In the genomic region with DNA sequence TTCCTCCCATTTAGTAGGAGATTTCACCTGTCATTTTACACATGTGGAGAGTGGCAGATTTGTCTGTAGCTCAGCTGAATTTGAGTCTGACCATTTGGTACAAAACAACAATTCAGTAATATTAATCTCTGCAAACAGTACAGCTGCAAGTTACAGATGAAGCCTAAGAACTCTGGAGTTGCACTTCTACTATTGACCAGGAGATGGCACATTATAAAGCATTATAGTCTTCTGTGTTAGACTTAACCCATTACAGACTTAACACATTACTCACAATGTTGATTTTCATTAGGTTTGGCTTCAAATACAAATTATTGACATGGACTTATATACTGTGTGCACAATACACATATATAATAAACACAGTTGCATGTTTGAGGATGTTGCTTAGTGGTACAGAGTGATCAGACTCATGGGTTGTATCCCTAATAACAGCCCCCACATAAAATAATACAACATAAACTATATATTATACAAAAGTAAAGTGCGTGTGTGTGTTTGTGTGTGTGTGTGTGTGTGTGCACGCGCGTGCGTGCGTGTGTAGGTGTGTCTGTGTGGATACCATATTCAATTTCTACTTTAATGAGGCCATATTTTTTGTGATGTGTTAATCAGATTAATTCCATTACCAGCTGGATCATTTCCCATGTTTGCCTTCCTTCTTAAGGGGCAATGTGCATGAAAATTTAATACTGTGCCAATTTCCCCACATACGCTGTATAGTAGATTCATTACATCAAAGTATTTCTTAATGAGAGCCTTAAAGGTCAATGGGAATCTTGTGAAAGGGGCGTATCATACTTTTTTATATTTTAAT, we compare ENCODE assay signal across 9 mouse cellular contexts. TPM values are rescaled to one million over a fixed set of nuclear protein-coding genes. Genes with fewer than 3 reads are reported as not detected.
A peak's percentile ranks its signal among the peaks of the same experiment; 100 is the strongest.
DNase-seq lines count a peak whose midpoint lies in the region; ATAC-seq and TF ChIP-seq lines count a peak whose summit lies in the region.
"Had no signal": no experiment of that assay in that cellular context is flagged by ENCODE, and none has a peak within 500 bp of the region (broad histone marks: within the 10 kb centered on the region; RNA-seq: fewer than 3 reads in every experiment).

No protein-coding gene starts in this region.

- 83% methylated on average over 8 of the region's 8 CpGs for WGBS in kidney, adult 2 months
- 92% methylated on average over 8 of the region's 8 CpGs for WGBS in kidney, embryonic 14.5 days
- 82% methylated on average over 8 of the region's 8 CpGs for WGBS in midbrain, embryonic 13.5 days
- WGBS in kidney, embryonic 16.5 days, result 89% methylated on average over 8 of the region's 8 CpGs

- TF ChIP-seq POLR2A in kidney, adult 2 months (IDR thresholded peaks at IDR 0.05; ENCODE audit: low read depth, low read length), result no peak

- DNase-seq in kidney, adult 2 months, result peak; percentile 14
- DNase-seq in ES-E14 (ENCODE audit: low read depth, low spot score), result no peak
- DNase-seq in embryo, embryonic 11 days, result peak; percentile 49
- DNase-seq in heart, adult 18-20 months, result no peak
- DNase-seq in gastrocnemius, postnatal 10 days, result no peak

- no peaks in the 10 kb centered on the region for H3K9me3 ChIP-seq in kidney, embryonic 14.5 days (ENCODE audit: control insufficient read depth, low read length)
- no peaks in the 10 kb centered on the region for H3K9me3 ChIP-seq in ES-E14 (ENCODE audit: control insufficient read depth, insufficient read depth, low read depth, low read length)
- no peaks in the 10 kb centered on the region for H3K9me3 ChIP-seq in midbrain, embryonic 13.5 days
- no peaks in the 10 kb centered on the region for H3K9me3 ChIP-seq in kidney, embryonic 16.5 days (ENCODE audit: low read length)
- H3K9me3 ChIP-seq: heart, embryonic 10.5 days had no signal

- no peak for TF ChIP-seq CTCF in kidney, adult 2 months (conservative IDR thresholded peaks at IDR 0.05; ENCODE audit: insufficient read depth, insufficient read length, low read depth, low read length)

- H3K4me2 ChIP-seq in kidney, embryonic 14.5 days (replicated peaks; ENCODE audit: low read depth, low read length), result no peak overlapping the region
- H3K4me2 ChIP-seq in midbrain, embryonic 13.5 days (replicated peaks), result no peak overlapping the region
- H3K4me2 ChIP-seq in kidney, embryonic 16.5 days (replicated peaks; ENCODE audit: low read depth, low read length), result no peak overlapping the region

- H3K27ac ChIP-seq in kidney, adult 2 months (ENCODE audit: insufficient read depth, low read depth, low read length), result no peak overlapping the region
- H3K27ac ChIP-seq in kidney, embryonic 14.5 days (ENCODE audit: low read depth, low read length), result no peak overlapping the region
- no peak overlapping the region for H3K27ac ChIP-seq in ES-E14 (ENCODE audit: insufficient read depth, low read depth, low read length, poor library complexity, severe bottlenecking)
- no peak overlapping the region for H3K27ac ChIP-seq in midbrain, embryonic 13.5 days
- H3K27ac ChIP-seq in kidney, embryonic 16.5 days (ENCODE audit: low read length), result no peak overlapping the region
- H3K27ac ChIP-seq: heart, embryonic 10.5 days had no signal

- no peak overlapping the region for H3K4me3 ChIP-seq in kidney, adult 2 months (ENCODE audit: insufficient read depth, low read depth, low read length)
- H3K4me3 ChIP-seq in kidney, embryonic 14.5 days (ENCODE audit: low read length), result no peak overlapping the region
- no peak overlapping the region for H3K4me3 ChIP-seq in ES-E14 (ENCODE audit: insufficient read depth in 1 of 2, low read depth in 1 of 2, low read length in 2 of 2, poor library complexity in 1 of 2, severe bottlenecking in 1 of 2)
- no peak overlapping the region for H3K4me3 ChIP-seq in midbrain, embryonic 13.5 days (replicated peaks)
- H3K4me3 ChIP-seq in kidney, embryonic 16.5 days (ENCODE audit: low read length), result no peak overlapping the region
- H3K4me3 ChIP-seq: heart, embryonic 10.5 days had no signal

- no peaks in the 10 kb centered on the region for H3K27me3 ChIP-seq in kidney, adult 2 months (replicated peaks; ENCODE audit: control insufficient read depth, insufficient read depth, low read length)
- H3K27me3 ChIP-seq in kidney, embryonic 14.5 days (ENCODE audit: control insufficient read depth, insufficient read depth, low read length), result no peaks in the 10 kb centered on the region
- no peaks in the 10 kb centered on the region for H3K27me3 ChIP-seq in midbrain, embryonic 13.5 days
- H3K27me3 ChIP-seq in kidney, embryonic 16.5 days (ENCODE audit: insufficient read depth, low read length), result no peaks in the 10 kb centered on the region

- no peaks in the 10 kb centered on the region for H3K4me1 ChIP-seq in kidney, adult 2 months (ENCODE audit: control insufficient read depth, insufficient read depth, low read length)
- H3K4me1 ChIP-seq in kidney, embryonic 14.5 days (ENCODE audit: control insufficient read depth, insufficient read depth, low read length), result no peaks in the 10 kb centered on the region
- no peaks in the 10 kb centered on the region for H3K4me1 ChIP-seq in ES-E14 (ENCODE audit: control insufficient read depth in 2 of 2, insufficient read depth in 2 of 2, low read length in 2 of 2, poor library complexity in 1 of 2)
- 0 out of 2 replicates have a peak, but pooled peaks cover 10% of the 10 kb centered on the region for H3K4me1 ChIP-seq in midbrain, embryonic 13.5 days (replicated peaks)
- H3K4me1 ChIP-seq in kidney, embryonic 16.5 days (ENCODE audit: insufficient read depth, low read length), result no peaks in the 10 kb centered on the region
- H3K4me1 ChIP-seq: heart, embryonic 10.5 days had no signal

- ATAC-seq in kidney, embryonic 14.5 days (ENCODE audit: low FRiP score, low TSS enrichment), result no peak
- ATAC-seq in midbrain, embryonic 13.5 days, result peak; percentile 48; the same call in 1 of the 2 replicates
- no peak for ATAC-seq in kidney, embryonic 16.5 days (ENCODE audit: low FRiP score, low TSS enrichment)

- no peak overlapping the region for H3K9ac ChIP-seq in kidney, embryonic 14.5 days (ENCODE audit: low read depth, low read length)
- H3K9ac ChIP-seq in ES-E14 (ENCODE audit: insufficient read depth, low read depth, low read length, poor library complexity, severe bottlenecking), result no peak overlapping the region
- H3K9ac ChIP-seq in midbrain, embryonic 13.5 days (replicated peaks), result no peak overlapping the region
- no peak overlapping the region for H3K9ac ChIP-seq in kidney, embryonic 16.5 days (replicated peaks; ENCODE audit: low read length)

- H3K36me3 ChIP-seq in kidney, adult 2 months (ENCODE audit: control insufficient read depth, insufficient read depth, low read length), result no peaks in the 10 kb centered on the region
- H3K36me3 ChIP-seq in kidney, embryonic 14.5 days (ENCODE audit: control insufficient read depth, insufficient read depth, low read length), result no peaks in the 10 kb centered on the region
- H3K36me3 ChIP-seq in ES-E14 (ENCODE audit: control insufficient read depth, insufficient read depth, low read length, poor library complexity, severe bottlenecking), result no peaks in the 10 kb centered on the region
- no peaks in the 10 kb centered on the region for H3K36me3 ChIP-seq in midbrain, embryonic 13.5 days
- H3K36me3 ChIP-seq in kidney, embryonic 16.5 days (ENCODE audit: insufficient read depth, low read length), result no peaks in the 10 kb centered on the region
- H3K36me3 ChIP-seq: heart, embryonic 10.5 days had no signal

- in situ Hi-C loops in ES-E14 (cut with MboI; ENCODE audit: low sequenced_read_pairs in 2 of 2, unreplicated experiment in 2 of 2), result loop anchor here in 1 of 2 experiments (10.0 kb wide), 1 partner anchor 869 kb away; no protein-coding TSS in a partner anchor

TF ChIP-seq in ES-E14, 5 proteins besides CTCF, POLR2A, EP300 and RAD21:
- TF ChIP-seq HCFC1 (IDR thresholded peaks at IDR 0.05; ENCODE audit: borderline replicate concordance, insufficient read depth, low read length), result no peak
- no peak for TF ChIP-seq CHD2 (IDR thresholded peaks at IDR 0.05; ENCODE audit: low read depth, low read length)
- 0 out of 2 replicates have a peak, but pooled peaks have one; percentile 19 for TF ChIP-seq ZC3H11A (IDR thresholded peaks at IDR 0.05; ENCODE audit: borderline replicate concordance, low read depth, low read length)
- no peak for TF ChIP-seq MAFK (IDR thresholded peaks at IDR 0.05; ENCODE audit: insufficient read depth, low read depth, low read length)
- TF ChIP-seq ZNF384 (IDR thresholded peaks at IDR 0.05; ENCODE audit: low read depth, low read length), result no peak

RNA-seq across cellular contexts. Expression of gene Luzp2, which starts 10.8 kb away (rescaled TPM):
- polyA plus RNA-seq in kidney, adult 2 months (2012; rRNA removed), result 0.08 and 0.11 TPM in 2 replicates
- 1.1 and 2.8 TPM in 2 replicates for polyA plus RNA-seq in kidney, embryonic 14.5 days (2014; fragmentation: Nextera tagmentation; extraction: Ambion mirVana)
- total RNA-seq in ES-E14 (2012; rRNA removed), result 0.05 and 0.09 TPM in 2 replicates
- 21.3 and 23.1 TPM in 2 replicates for polyA plus RNA-seq in midbrain, embryonic 13.5 days (2015; fragmentation: Nextera tagmentation; extraction: Ambion mirVana)
- 1.2 and 1.8 TPM in 2 replicates for polyA plus RNA-seq in kidney, embryonic 16.5 days (2015; fragmentation: Nextera tagmentation; extraction: Ambion mirVana)
- under 1 TPM; 0.13 to 0.15 TPM for total RNA-seq in heart, adult 18-20 months (2021)
- under 1 TPM; 0.59 to 0.68 TPM for total RNA-seq in gastrocnemius, postnatal 10 days (2021)

Comparison
In these comparisons a context has a peak if more than half of its experiments do, and no peak if none do; other contexts are left out.
1. DNase-seq: peak in kidney, adult 2 months (single experiment) and embryo, embryonic 11 days (single experiment); none in ES-E14 (single experiment), heart, adult 18-20 months (0 of 2) and gastrocnemius, postnatal 10 days (single experiment).